Mouse (Mus musculus) E14TG2a.4 (cell line): ENCODE measurements at regions not wholly inside any gene's neighbourhood (a gene's known extent, or its start where the extent isn't known, plus 50 kb on each side); places are given as distances from the start of the nearest gene placed in this dataset.

Experiments
- CTCF ChIP-seq: conservative IDR thresholded peaks from 2 replicates; pipeline ENCODE4 v1.5.1; 2014; ENCODE audit warnings: low read length
- NANOG ChIP-seq: IDR thresholded peaks from 2 replicates; pipeline ENCODE4 v1.6.1; 2014; ENCODE audit warnings: borderline replicate concordance, low read length, mixed read lengths
- POU5F1 ChIP-seq: IDR thresholded peaks from 2 replicates; pipeline ENCODE4 v1.6.1; 2014; ENCODE audit warnings: low read length, borderline replicate concordance

DNA sequence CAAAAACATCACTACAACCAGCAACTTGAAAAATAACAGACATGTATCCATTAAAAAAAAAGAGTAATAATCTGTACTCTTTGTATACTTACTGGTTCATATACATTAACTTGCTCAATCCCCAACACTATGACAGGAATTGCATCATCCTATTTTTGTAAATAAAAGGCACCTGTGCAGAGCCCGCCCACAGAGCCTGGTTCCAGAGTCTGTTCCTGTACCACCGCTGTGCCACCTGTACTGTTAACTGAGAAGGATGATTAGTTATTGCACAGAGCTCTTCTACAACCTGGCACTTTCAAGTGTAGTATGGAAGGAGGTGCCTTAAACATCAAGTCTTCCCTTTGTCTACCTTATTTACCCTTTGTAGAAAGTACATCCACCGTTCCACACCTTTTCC is 1843.9 kb upstream of the Lrrc6 start:
- TF ChIP-seq CTCF, result no peak
- TF ChIP-seq POU5F1, result no peak
- no peak for TF ChIP-seq NANOG
